Mouse (Mus musculus) heart, embryonic 14.5 days (tissue): ENCODE measurements at regions not wholly inside any gene's neighbourhood (a gene's known extent, or its start where the extent isn't known, plus 50 kb on each side); places are given as distances from the start of the nearest gene placed in this dataset.
"Not testable (repeated sequence)": the region's sequence is repeated elsewhere in the genome, so short reads cannot be mapped to it uniquely, and the experiment has no call there.

Source experiments
- ATAC-seq: fragments of 200-750 bp; cut with Nextera tagmentation; 2 replicates; pipeline ENCODE4 v1.8.0; 2017; ENCODE audit warnings: low read depth, moderate TSS enrichment; ENCODE audit not compliant: insufficient number of reproducible peaks, insufficient read depth, low FRiP score
- H3K27ac ChIP-seq, 2 experiments: fragments of 200-500 bp in 1 of 2; fragments of 300-500 bp in 1 of 2; sonication (generic) in 1 of 2; replicated peaks in 1 of 2; 2 replicates each; pipeline ENCODE4 v1.5.1; 2012 to 2014; ENCODE audit warnings: low read depth in 2 of 2, low read length in 2 of 2, control low read depth in 1 of 2, mild to moderate bottlenecking in 1 of 2, mixed read lengths in 1 of 2; ENCODE audit not compliant: control insufficient read depth in 1 of 2, insufficient read depth in 1 of 2
- H3K27me3 ChIP-seq: fragments of 300-500 bp; sonication (generic); 2 replicates; pipeline ENCODE4 v1.6.1; 2014; ENCODE audit warnings: mild to moderate bottlenecking, low read length, control low read depth; ENCODE audit not compliant: control insufficient read depth, insufficient read depth
- H3K36me3 ChIP-seq: fragments of 300-500 bp; sonication (generic); 2 replicates; pipeline ENCODE4 v1.6.1; 2014; ENCODE audit warnings: mild to moderate bottlenecking, control low read depth, low read length, mixed read lengths; ENCODE audit not compliant: control insufficient read depth, insufficient read depth
- H3K4me1 ChIP-seq, 2 experiments: fragments of 200-500 bp in 1 of 2; fragments of 300-500 bp in 1 of 2; sonication (generic) in 1 of 2; 2 replicates each; pipeline ENCODE4 v1.6.1; 2012 to 2014; ENCODE audit warnings: low read length in 2 of 2, control low read depth in 1 of 2, mixed read lengths in 1 of 2; ENCODE audit not compliant: control insufficient read depth in 2 of 2, insufficient read depth in 2 of 2
- H3K4me2 ChIP-seq: fragments of 300-500 bp; sonication (generic); 2 replicates; pipeline ENCODE4 v1.6.1; 2014; ENCODE audit warnings: mild to moderate bottlenecking, low read length
- H3K4me3 ChIP-seq, 2 experiments: fragments of 200-500 bp in 1 of 2; fragments of 300-500 bp in 1 of 2; sonication (generic) in 1 of 2; 2 replicates each; pipeline ENCODE4 v1.5.1; 2012 to 2014; ENCODE audit warnings: low read length in 2 of 2, mild to moderate bottlenecking in 2 of 2, control low read depth in 1 of 2, low read depth in 1 of 2, moderate library complexity in 1 of 2; ENCODE audit not compliant: control insufficient read depth in 1 of 2, insufficient read depth in 1 of 2
- H3K9ac ChIP-seq: fragments of 300-500 bp; sonication (generic); 2 replicates; pipeline ENCODE4 v1.6.1; 2014; ENCODE audit warnings: mild to moderate bottlenecking, low read length
- H3K9me3 ChIP-seq: fragments of 300-500 bp; sonication (generic); 2 replicates; pipeline ENCODE4 v1.6.1; 2016; ENCODE audit warnings: low read length, control low read depth; ENCODE audit not compliant: control insufficient read depth
- WGBS: fragments of 180-500 bp; shearing (Covaris S2); extraction: QIAGEN DNeasy Blood & Tissue Kit; methylation state at CpG from one replicate; pipeline ENCODE4 v1.1.7; 2014; 5-methylcytosine and 5-hydroxymethylcytosine counted together

DNA sequence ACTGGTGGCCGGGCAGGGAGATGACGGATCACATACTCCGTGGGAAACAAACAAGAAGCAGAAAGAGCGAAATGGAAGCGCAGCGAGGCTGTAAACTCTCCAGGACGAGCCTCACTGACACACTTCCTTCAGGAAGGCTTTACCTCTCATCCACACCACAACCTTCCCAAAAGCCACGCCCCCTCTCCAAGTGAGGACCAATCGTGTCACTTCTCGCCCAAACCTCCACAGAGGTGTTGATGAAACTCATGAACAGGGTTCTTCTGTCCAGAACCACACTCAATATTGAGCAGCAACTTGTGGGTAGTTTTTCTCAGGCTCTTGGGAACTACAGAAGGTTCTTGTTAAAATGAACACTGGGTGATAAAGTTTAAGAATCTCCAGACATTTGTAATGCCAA, 127.3 kb downstream of the Cenpf start:
- Histone ChIP-seq H3K4me2 (no peak overlapping the region), H3K36me3 (no peaks in the 10 kb centered on the region), H3K4me3 (no peak overlapping the region), H3K27ac (no peak overlapping the region), H3K4me1 (peaks cover 0 to 2% of the 10 kb centered on the region in 2 experiments; a peak in 1 of 4 replicates), H3K27me3 (no peaks in the 10 kb centered on the region), H3K9me3 (no peaks in the 10 kb centered on the region), H3K9ac (no peak overlapping the region)
- WGBS = 37% methylated on average over 10 of the region's 10 CpGs
- ATAC-seq = no peak

DNA sequence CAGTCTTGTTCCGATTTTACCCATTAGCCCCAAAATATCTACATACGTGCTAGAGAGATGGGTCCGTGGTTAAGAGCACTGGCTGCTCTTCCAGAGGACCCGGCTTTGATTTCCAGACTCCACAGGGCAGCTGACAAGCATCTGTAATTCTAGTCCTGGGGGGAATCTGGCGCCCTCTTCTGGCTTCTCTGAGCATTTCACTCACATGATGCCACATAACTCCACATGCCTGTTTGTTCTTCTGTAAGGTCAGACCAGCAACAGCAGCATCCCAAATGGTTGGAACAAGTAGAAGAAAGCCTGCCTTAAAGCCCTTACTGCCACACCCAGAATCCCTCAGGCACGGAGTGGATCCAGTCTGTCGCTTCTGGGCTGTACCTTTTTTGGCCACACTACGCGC, 137.0 kb downstream of the Cenpf start:
- Histone ChIP-seq H3K9me3 (peaks cover 7% of the 10 kb centered on the region; the same call in 1 of the 2 replicates), H3K36me3 (no peaks in the 10 kb centered on the region), H3K9ac (no peak overlapping the region), H3K4me1 (no peaks in the 10 kb centered on the region), H3K27me3 (no peaks in the 10 kb centered on the region), H3K27ac (no peak overlapping the region), H3K4me2 (no peak overlapping the region), H3K4me3 (no peak overlapping the region)
- no peak for ATAC-seq
- 88% methylated on average over 9 of the region's 9 CpGs for WGBS

DNA sequence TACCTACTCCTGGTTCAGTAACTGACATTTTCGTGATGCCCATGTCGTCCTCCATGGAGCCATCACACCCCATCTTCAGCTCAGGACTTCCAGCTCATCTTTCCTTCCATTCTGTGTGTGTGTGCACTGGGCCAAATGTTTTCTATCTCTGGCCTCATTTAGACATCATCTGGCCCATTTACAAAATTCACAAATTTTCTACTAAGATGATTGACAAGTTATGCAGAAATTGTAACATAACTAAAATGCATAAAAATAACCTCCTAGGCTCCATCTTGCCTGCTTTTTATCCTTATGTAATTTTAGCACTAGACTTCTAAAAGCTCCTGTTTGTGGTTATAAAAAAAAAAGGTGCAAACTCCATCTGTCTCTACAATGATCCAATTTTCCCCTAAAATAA, 130.8 kb upstream of the Kcnk2 start:
- H3K9ac ChIP-seq = no peak overlapping the region
- no peak overlapping the region for H3K4me2 ChIP-seq
- H3K36me3 ChIP-seq = no peaks in the 10 kb centered on the region
- ATAC-seq = no peak
- H3K4me3 ChIP-seq = no peak overlapping the region
- 83% methylated on average over 2 of the region's 2 CpGs for WGBS
- H3K4me1 ChIP-seq = no peaks in the 10 kb centered on the region
- H3K27me3 ChIP-seq = no peaks in the 10 kb centered on the region
- H3K9me3 ChIP-seq = peaks cover 4% of the 10 kb centered on the region; the same call in 1 of the 2 replicates
- no peak overlapping the region for H3K27ac ChIP-seq

DNA sequence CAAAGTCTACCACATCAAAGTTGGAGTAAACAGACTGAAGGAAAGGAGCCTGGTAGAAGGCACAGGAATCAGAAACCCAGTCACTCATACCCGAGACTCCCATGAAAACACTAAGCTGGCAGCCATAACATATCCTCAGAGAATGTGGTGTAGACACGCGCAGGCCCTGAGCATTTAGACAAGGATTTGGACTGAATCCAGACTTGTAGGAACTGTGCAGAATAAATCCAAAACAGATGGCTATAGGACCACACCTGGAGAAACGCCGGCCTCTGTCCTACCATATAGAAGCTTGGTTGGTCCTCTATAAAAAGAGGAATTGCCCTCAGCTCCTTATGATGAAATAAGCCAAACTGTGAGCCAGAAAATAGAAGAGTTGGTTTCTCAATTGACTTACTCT, 124.3 kb upstream of the Kcnk2 start:
- Histone ChIP-seq H3K4me1 (no peaks in the 10 kb centered on the region), H3K9ac (no peak overlapping the region), H3K9me3 (no peaks in the 10 kb centered on the region), H3K27me3 (no peaks in the 10 kb centered on the region), H3K4me3 (no peak overlapping the region), H3K27ac (no peak overlapping the region), H3K4me2 (no peak overlapping the region), H3K36me3 (no peaks in the 10 kb centered on the region)
- 78% methylated on average over 5 of the region's 5 CpGs for WGBS
- ATAC-seq = no peak

DNA sequence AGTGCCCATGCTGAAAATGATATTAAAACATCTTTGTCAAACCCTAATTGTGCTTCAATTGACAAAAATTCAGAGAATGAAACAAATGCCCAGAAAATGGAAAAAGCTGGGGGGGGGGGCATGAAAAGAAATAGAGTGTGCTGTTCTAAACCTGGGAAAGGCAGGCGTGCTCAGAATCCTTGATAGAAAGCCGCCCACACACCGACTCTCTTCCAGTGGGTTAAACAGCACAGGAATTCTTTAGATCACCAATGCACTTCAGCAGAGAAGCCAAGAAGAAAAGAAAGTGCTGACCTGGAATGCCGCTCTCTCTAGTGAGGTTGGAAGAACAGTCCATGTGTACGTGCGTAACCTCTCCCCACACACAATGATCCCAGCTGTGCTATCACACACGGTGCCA, 113.4 kb upstream of the Kcnk2 start:
- Histone ChIP-seq H3K9me3 (no peaks in the 10 kb centered on the region; the same call in 1 of the 2 replicates), H3K27ac (no peak overlapping the region), H3K36me3 (no peaks in the 10 kb centered on the region), H3K27me3 (no peaks in the 10 kb centered on the region), H3K9ac (no peak overlapping the region), H3K4me3 (no peak overlapping the region), H3K4me2 (no peak overlapping the region), H3K4me1 (no peaks in the 10 kb centered on the region)
- WGBS = 61% methylated on average over 7 of the region's 7 CpGs
- ATAC-seq = no peak

DNA sequence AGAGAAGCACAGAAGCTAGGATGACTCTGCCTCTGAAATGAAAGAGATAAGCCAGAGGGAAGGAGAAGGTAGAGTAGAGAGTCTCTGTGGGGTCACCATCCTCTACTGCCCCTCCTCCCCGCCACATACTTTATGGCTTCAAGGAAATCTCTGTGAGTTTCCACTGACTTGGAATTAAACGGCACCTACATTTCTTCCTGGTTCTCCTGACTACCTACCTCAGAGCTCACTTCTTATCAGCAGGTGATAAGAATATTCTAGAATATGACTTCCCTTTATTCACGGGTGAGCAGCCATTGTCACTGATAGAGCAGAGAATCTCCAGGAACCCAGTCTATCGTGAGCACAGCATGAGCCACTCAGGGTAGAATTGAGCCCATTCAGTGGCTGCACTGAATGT, 111.3 kb upstream of the Kcnk2 start:
- ATAC-seq = no peak
- Histone ChIP-seq H3K4me2 (no peak overlapping the region), H3K9me3 (peaks cover 13% of the 10 kb centered on the region; the same call in 1 of the 2 replicates), H3K4me1 (no peaks in the 10 kb centered on the region), H3K36me3 (no peaks in the 10 kb centered on the region), H3K4me3 (no peak overlapping the region), H3K27ac (no peak overlapping the region), H3K27me3 (no peaks in the 10 kb centered on the region), H3K9ac (no peak overlapping the region)
- 57% methylated on average over 4 of the region's 4 CpGs for WGBS

DNA sequence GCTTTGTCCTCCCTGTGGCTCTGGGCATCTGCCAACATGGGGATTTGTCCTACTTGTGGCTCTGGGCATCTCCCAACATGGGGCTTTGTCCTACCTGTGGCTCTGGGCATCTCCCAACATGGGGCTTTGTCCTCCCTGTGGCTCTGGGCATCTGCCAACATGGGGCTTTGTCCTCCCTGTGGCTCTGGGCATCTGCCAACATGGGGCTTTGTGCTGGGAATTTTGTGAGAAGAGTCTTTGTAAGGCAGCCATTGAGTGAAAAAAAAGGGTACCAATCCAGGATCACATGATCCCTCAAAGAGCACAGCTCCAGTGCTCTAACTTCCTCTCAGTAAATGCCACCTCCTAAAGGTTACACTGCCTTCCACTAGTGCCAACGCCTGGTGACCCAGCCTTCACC, 105.2 kb upstream of the Kcnk2 start:
- H3K27ac ChIP-seq, H3K36me3 ChIP-seq, H3K4me1 ChIP-seq, H3K9ac ChIP-seq, H3K4me2 ChIP-seq, H3K27me3 ChIP-seq, H3K4me3 ChIP-seq, ATAC-seq: not testable (repeated sequence)
- 55% methylated on average over 1 of the region's 1 CpGs for WGBS
- peaks cover 14% of the 10 kb centered on the region; the same call in 1 of the 2 replicates for H3K9me3 ChIP-seq

DNA sequence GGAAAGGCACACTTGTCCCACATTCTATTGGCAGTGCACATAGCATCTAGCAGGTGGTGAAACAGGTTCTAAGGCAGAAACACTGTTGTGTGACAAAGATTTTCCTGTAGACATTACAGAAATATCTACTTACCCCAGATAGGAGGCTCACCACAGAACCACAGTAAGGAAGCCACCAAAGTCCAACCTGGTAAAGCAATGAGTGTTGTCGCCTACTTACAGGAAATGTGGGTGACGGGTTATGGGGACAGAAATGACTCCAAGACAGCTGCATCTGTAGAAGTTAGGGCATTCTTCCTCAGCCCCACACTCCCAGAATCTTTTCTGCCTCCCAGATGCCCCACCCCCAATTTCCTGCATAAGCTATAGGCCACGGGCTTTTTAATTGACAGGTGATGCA, 97.6 kb upstream of the Kcnk2 start:
- no peak overlapping the region for H3K27ac ChIP-seq
- H3K27me3 ChIP-seq = no peaks in the 10 kb centered on the region
- H3K36me3 ChIP-seq = no peaks in the 10 kb centered on the region
- no peak overlapping the region for H3K4me3 ChIP-seq
- H3K4me1 ChIP-seq = 0 out of 4 replicates have a peak, but pooled peaks cover 0 to 3% of the 10 kb centered on the region in 2 experiments
- no peak overlapping the region for H3K9ac ChIP-seq
- 82% methylated on average over 3 of the region's 3 CpGs for WGBS
- H3K4me2 ChIP-seq = no peak overlapping the region
- no peak for ATAC-seq
- no peaks in the 10 kb centered on the region for H3K9me3 ChIP-seq
